Mouse (Mus musculus) spleen, adult 2 months (tissue): Measurements from ENCODE around the gene Gm5148.

Experiments used
- CTCF ChIP-seq: fragments of 200-500 bp; IDR thresholded peaks from 2 replicates; pipeline ENCODE4 v1.5.1; 2011; ENCODE audit warnings: mild to moderate bottlenecking, inconsistent platforms; ENCODE audit not compliant: insufficient read depth, insufficient read length, insufficient replicate concordance; ENCODE audit errors: extremely low read depth
- POLR2A ChIP-seq: fragments of 200-500 bp; IDR thresholded peaks from 2 replicates; pipeline ENCODE4 v1.6.1; 2011; ENCODE audit warnings: low read depth, low read length, inconsistent platforms

DNA sequence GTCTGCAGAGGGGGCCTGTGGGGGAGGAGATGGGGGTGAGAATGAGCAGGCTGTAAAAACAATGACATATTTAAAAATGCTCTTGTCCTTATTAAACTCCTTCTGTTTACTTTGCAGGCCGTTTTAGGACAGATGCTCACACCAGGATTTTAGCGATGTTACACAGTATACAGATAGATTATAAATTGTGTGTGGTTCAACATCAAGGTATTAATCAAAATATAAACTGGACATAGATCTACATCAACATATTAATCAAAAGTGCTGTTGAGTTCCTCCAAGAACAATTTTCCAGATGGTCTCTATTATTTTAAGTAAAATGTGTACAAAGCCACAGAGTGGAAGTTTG, 57.2 kb downstream of the Gm5148 start:
- no peak for TF ChIP-seq POLR2A
- no peak for TF ChIP-seq CTCF
